Comparison of ENCODE assay signal across 18 mouse cellular contexts in genomic region chr11:70514288-70514687, GRCm38 (mm10). TPM values are rescaled to one million over a fixed set of nuclear protein-coding genes. Genes with fewer than 3 reads are reported as not detected.
"Had no signal": no experiment of that assay in that cellular context is flagged by ENCODE, and none has a peak within 500 bp of the region (broad histone marks: within the 10 kb centered on the region; RNA-seq: fewer than 3 reads in every experiment).

Gene Vmo1 (minus strand): TSS chr11:70514616.

- H3K4me2 ChIP-seq: kidney, embryonic 15.5 days; liver, embryonic 13.5 days; lung, embryonic 15.5 days; midbrain, embryonic 12.5 days; neural tube, embryonic 13.5 days had no signal

- DNase-seq: kidney, adult 2 months; layer of hippocampus, adult 9-11 months; layer of hippocampus, postnatal 36 days; liver, embryonic 13.5 days; liver, postnatal 0 days; lung, postnatal 14 days; right cerebral cortex, postnatal 4 days; spleen, adult 18-20 months; thymus, adult 18-20 months had no signal

- H3K9me3 ChIP-seq: kidney, embryonic 15.5 days; liver, embryonic 13.5 days; lung, embryonic 15.5 days; megakaryocyte, embryonic 14.5 days; midbrain, embryonic 12.5 days; neural tube, embryonic 13.5 days had no signal

- H3K27ac ChIP-seq: kidney, embryonic 15.5 days; liver, embryonic 13.5 days; lung, embryonic 15.5 days; macrophage; midbrain, embryonic 12.5 days; neural tube, embryonic 13.5 days had no signal

- ATAC-seq: liver, postnatal 0 days; midbrain, embryonic 16.5 days had no signal

- H3K4me3 ChIP-seq: kidney, embryonic 15.5 days; liver, embryonic 13.5 days; lung, embryonic 15.5 days; megakaryocyte, embryonic 14.5 days; midbrain, embryonic 12.5 days; neural tube, embryonic 13.5 days had no signal

- H3K36me3 ChIP-seq: kidney, embryonic 15.5 days; liver, embryonic 13.5 days; lung, embryonic 15.5 days; midbrain, embryonic 12.5 days; neural tube, embryonic 13.5 days had no signal

- H3K9ac ChIP-seq: kidney, embryonic 15.5 days; liver, embryonic 13.5 days; liver, postnatal 0 days; lung, embryonic 15.5 days; midbrain, embryonic 12.5 days; neural tube, embryonic 13.5 days had no signal

RNA-seq across cellular contexts. Expression of gene Vmo1, which starts in this region (rescaled TPM):
- total RNA-seq: layer of hippocampus, adult 18-20 months; layer of hippocampus, postnatal 36 days; left cerebral cortex, postnatal 25 days had no signal
- polyA plus RNA-seq: kidney, adult 2 months; macrophage; midbrain, embryonic 12.5 days; midbrain, embryonic 16.5 days had no signal
